Mouse (Mus musculus) neural tube, embryonic 12.5 days (tissue): ENCODE results near the gene Eprs. TPM values are rescaled to one million over a fixed set of nuclear protein-coding genes. Genes with fewer than 3 reads are reported as not detected.

Experiments used
- ATAC-seq: fragments of 200-750 bp; cut with Nextera tagmentation; 2 replicates; pipeline ENCODE4 v1.8.0; 2017; ENCODE audit warnings: low read depth, mild to moderate bottlenecking, moderate TSS enrichment, moderate library complexity; ENCODE audit not compliant: low FRiP score
- H3K27ac ChIP-seq: fragments of 300-500 bp; sonication (generic); 2 replicates; pipeline ENCODE4 v1.5.1; 2016
- H3K27me3 ChIP-seq: fragments of 300-500 bp; sonication (generic); replicated peaks from 2 replicates; pipeline ENCODE4 v1.6.1; 2016; ENCODE audit warnings: mild to moderate bottlenecking
- H3K36me3 ChIP-seq: fragments of 300-500 bp; sonication (generic); 2 replicates; pipeline ENCODE4 v1.6.1; 2016; ENCODE audit warnings: mild to moderate bottlenecking
- H3K4me1 ChIP-seq: fragments of 300-500 bp; sonication (generic); 2 replicates; pipeline ENCODE4 v1.6.1; 2016
- H3K4me2 ChIP-seq: fragments of 300-500 bp; sonication (generic); replicated peaks from 2 replicates; pipeline ENCODE4 v1.6.1; 2016; ENCODE audit warnings: mild to moderate bottlenecking
- H3K4me3 ChIP-seq: fragments of 300-500 bp; sonication (generic); 2 replicates; pipeline ENCODE4 v1.5.1; 2016
- H3K9ac ChIP-seq: fragments of 300-500 bp; sonication (generic); 2 replicates; pipeline ENCODE4 v1.6.1; 2016; ENCODE audit warnings: mild to moderate bottlenecking
- H3K9me3 ChIP-seq: fragments of 300-500 bp; sonication (generic); 2 replicates; pipeline ENCODE4 v1.6.1; 2016; ENCODE audit warnings: mild to moderate bottlenecking
- WGBS: fragments of 180-500 bp; shearing (Covaris S2); methylation state at CpG from one replicate; pipeline ENCODE4 v1.1.7; 2016; 5-methylcytosine and 5-hydroxymethylcytosine counted together
- polyA plus RNA-seq: library from polyadenylated mRNA; unstranded; fragments of >200 nt; fragmentation: Nextera tagmentation; extraction: Ambion mirVana; gene quantifications from 2 replicates; pipeline ENCODE4 v1.2.1, GENCODE M21; 2016

The Eprs gene
- polyA plus RNA-seq, 1 experiment from 2014 or later: 130 TPM

DNA sequence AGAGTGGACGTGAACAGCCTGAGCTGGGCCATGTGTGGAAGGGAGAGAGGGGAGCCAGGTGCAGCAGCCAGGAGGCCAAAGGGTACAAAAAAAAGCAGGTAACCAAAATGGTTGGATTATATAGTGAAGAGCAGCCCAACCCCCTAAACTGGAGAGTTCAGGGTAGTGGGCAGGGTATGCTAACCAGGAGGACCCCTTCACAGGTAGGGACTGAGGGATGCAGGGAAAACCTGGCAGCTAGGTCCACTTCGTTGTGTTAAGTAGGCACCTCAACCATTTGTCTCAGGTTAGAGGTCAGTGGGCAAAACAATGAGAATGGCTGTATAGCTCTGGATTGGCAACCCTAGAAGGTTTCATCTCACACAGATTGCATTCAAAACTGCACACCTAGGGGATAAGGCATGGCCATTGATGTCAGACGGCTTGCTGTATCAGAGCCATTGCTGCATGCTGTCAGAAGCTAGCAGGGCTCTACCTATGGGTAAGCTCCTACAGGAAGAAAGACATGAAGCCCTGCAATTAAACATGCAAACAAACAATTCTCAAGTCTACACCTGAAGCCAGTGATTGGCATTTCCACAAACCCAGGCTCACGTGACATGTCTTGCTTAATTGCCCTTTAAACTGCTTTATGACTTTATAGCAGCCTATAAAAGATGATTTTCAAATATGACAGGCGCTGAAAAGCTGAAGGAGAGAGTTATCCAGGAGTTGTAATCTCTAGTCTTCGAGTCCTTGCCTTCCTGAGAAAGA lies 68.6 kb downstream of the Eprs start:
- Histone ChIP-seq H3K27ac (no peak overlapping the region), H3K4me3 (no peak overlapping the region), H3K4me1 (no peaks in the 10 kb centered on the region), H3K36me3 (peaks cover 35% of the 10 kb centered on the region), H3K4me2 (no peak overlapping the region), H3K9ac (no peak overlapping the region), H3K9me3 (no peaks in the 10 kb centered on the region), H3K27me3 (no peaks in the 10 kb centered on the region)
- 65% methylated on average over 6 of the region's 6 CpGs for WGBS
- no peak for ATAC-seq

GRCm38 (mm10) chr1:185431998-185432317 lies 69.1 kb downstream of the Eprs start:
- WGBS: 85% methylated on average over 13 of the region's 13 CpGs
- H3K9me3 ChIP-seq: no peaks in the 10 kb centered on the region

GRCm38 (mm10) chr1:185433112-185433511 lies 70.3 kb downstream of the Eprs start:
- no peak overlapping the region for H3K9ac ChIP-seq
- no peaks in the 10 kb centered on the region for H3K27me3 ChIP-seq
- H3K36me3 ChIP-seq: peaks cover 21% of the 10 kb centered on the region
- H3K27ac ChIP-seq: no peak overlapping the region
- no peak for ATAC-seq
- no peaks in the 10 kb centered on the region for H3K4me1 ChIP-seq
- H3K4me2 ChIP-seq: no peak overlapping the region
- no peaks in the 10 kb centered on the region for H3K9me3 ChIP-seq
- no peak overlapping the region for H3K4me3 ChIP-seq
- 72% methylated on average over 6 of the region's 6 CpGs for WGBS

More at GRCm38 (mm10) chr1:185431998-185432317, 69.1 kb downstream of the Eprs start:
- H3K36me3 ChIP-seq: peaks cover 30% of the 10 kb centered on the region
- no peak for ATAC-seq
- no peak overlapping the region for H3K9ac ChIP-seq
- no peaks in the 10 kb centered on the region for H3K27me3 ChIP-seq
- H3K4me1 ChIP-seq: no peaks in the 10 kb centered on the region
- no peak overlapping the region for H3K27ac ChIP-seq
- H3K4me3 ChIP-seq: no peak overlapping the region
- H3K4me2 ChIP-seq: no peak overlapping the region

DNA sequence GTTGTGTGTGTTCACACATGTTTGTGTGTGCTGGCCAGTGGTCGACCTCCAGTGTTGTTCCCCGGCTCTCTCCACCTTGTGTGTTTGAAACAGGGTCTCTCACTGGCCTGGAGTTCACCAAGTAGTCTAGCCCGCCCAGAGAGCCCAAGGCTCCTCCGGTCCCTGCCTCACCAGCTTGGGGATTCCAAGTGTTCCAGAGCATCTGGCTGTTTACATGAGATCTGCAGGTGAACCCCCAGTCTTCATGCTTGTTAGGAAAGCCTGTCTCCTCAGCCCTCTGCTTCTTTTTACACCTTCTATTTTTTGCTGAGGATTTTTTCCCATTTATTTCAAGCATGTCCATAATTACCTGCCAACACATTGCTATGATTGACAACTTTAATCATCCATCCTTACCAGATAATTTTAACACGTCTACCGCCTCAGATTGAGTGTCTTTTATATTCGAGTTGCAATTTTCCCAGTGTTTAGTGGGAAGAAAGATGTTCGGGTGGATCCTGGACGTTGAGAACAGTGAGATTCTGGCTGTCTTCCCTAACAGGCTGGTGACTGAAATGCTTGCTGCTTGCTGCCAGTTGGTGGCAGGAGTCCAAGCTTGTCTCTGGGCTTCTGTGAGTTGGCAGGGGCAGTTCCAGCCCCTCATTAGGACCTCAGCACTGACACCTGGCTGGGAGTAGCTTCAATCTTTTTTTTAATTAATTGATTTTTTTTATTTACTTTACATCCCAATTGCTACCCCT lies 76.2 kb downstream of the Eprs start:
- Histone ChIP-seq H3K4me1 (0 out of 2 replicates have a peak, but pooled peaks cover 2% of the 10 kb centered on the region), H3K27ac (no peak overlapping the region), H3K9me3 (no peaks in the 10 kb centered on the region), H3K9ac (no peak overlapping the region), H3K27me3 (no peaks in the 10 kb centered on the region), H3K4me3 (no peak overlapping the region), H3K4me2 (no peak overlapping the region), H3K36me3 (no peaks in the 10 kb centered on the region)
- no peak for ATAC-seq
- WGBS: 74% methylated on average over 9 of the region's 9 CpGs

DNA sequence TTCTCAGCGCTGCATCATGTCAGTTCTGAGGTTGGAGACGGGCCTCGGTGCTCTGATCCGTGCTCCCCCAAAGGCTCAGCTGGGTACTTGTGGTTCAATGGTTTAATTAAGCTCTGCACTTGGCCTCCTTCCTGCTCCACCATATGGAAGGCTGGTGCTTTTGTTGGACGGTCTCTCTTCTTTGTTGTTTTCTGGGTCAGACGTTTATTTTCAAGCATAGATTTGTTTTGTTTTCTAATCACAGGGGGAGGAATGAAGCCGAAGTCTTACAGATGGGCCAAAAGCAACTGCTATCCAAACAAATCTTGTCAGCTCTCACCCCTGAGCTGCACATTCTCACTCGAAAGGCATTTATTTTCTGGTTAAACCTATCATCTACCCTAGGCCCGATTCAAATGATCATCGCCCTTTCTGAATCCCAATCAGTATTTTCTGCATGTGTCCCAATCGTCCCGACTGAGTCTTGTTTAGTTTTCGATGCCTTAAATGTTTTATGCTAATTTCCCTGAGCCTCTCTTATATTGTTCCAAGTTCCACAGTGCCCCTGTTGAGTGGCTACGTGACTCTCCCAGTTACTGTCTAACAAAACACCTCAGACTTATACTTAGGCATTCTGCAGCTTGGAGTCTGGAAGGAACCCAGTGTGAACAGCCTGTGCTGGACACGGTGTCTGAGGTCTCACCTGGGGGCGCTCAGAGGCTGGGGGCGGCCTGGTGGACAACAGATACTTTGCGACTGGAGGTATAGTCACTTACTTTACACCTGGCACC lies 79.0 kb downstream of the Eprs start:
- Histone ChIP-seq H3K27me3 (no peaks in the 10 kb centered on the region), H3K4me3 (no peak overlapping the region), H3K36me3 (no peaks in the 10 kb centered on the region), H3K27ac (no peak overlapping the region), H3K9ac (no peak overlapping the region), H3K4me2 (no peak overlapping the region), H3K4me1 (0 out of 2 replicates have a peak, but pooled peaks cover 2% of the 10 kb centered on the region), H3K9me3 (no peaks in the 10 kb centered on the region)
- ATAC-seq: no peak
- WGBS: 66% methylated on average over 18 of the region's 18 CpGs

GRCm38 (mm10) chr1:185448936-185449335 lies 86.1 kb downstream of the Eprs start:
- Histone ChIP-seq H3K9ac (no peak overlapping the region), H3K27ac (no peak overlapping the region), H3K4me2 (no peak overlapping the region), H3K9me3 (no peaks in the 10 kb centered on the region), H3K36me3 (no peaks in the 10 kb centered on the region), H3K27me3 (peaks cover 10% of the 10 kb centered on the region), H3K4me1 (no peaks in the 10 kb centered on the region), H3K4me3 (no peak overlapping the region)
- no peak for ATAC-seq
- WGBS: 89% methylated on average over 7 of the region's 7 CpGs

DNA sequence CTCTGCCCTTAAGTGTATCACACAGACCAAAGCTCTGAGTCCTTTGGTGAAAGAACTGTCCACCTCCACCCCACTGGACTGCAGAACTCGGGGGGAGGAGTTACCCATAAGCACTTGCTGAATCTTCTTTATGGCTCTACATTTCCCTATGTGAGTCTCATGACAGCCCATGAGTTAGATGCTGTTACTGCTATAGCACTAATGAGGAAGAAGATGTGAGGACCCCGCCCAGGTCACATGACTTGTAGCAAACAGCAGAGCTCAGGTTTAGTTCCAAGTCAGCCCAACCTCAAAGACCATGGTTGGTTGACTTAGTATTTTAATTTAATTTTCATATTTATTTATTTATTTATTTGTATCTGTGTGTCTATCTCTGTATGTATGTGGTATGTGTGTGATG lies 86.9 kb downstream of the Eprs start:
- no peaks in the 10 kb centered on the region for H3K36me3 ChIP-seq
- no peak overlapping the region for H3K4me2 ChIP-seq
- no peak overlapping the region for H3K4me3 ChIP-seq
- H3K27ac ChIP-seq: no peak overlapping the region
- H3K4me1 ChIP-seq: peaks cover 4% of the 10 kb centered on the region
- WGBS: 78% methylated on average over 2 of the region's 2 CpGs
- ATAC-seq: no peak
- H3K27me3 ChIP-seq: peaks cover 18% of the 10 kb centered on the region
- H3K9ac ChIP-seq: no peak overlapping the region
- no peaks in the 10 kb centered on the region for H3K9me3 ChIP-seq

- H3K36me3 ChIP-seq: no peaks in the 10 kb centered on the region
- peaks cover 32% of the 10 kb centered on the region for H3K27me3 ChIP-seq
- H3K4me1 ChIP-seq: peaks cover 16% of the 10 kb centered on the region
- no peaks in the 10 kb centered on the region for H3K9me3 ChIP-seq
- 81% methylated on average over 8 of the region's 8 CpGs for WGBS
- no peak overlapping the region for H3K9ac ChIP-seq
- ATAC-seq: no peak
- H3K4me2 ChIP-seq: no peak overlapping the region
- H3K27ac ChIP-seq: no peak overlapping the region
- H3K4me3 ChIP-seq: no peak overlapping the region
Measured at GRCm38 (mm10) chr1:185451077-185451476, 88.2 kb downstream of the Eprs start.

DNA sequence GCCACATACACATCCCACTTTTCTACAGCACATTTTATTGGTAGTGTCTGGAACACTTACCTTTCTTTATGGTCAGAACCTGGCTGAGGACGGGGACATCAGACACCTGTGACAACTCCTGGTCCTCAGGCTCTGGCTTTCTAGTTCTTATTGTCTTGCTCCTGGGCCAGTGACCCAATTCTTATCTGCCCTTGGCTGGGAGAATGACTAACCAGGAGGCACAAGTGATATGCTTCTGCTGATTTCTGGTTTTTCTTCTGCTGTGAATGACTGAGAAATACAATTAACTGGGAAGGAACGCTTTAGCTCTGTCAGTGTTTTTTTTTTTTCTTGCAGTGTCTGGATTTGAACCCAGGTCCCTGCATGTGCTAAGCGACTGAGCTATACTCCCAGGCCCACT lies 88.7 kb downstream of the Eprs start:
- Histone ChIP-seq H3K9me3 (no peaks in the 10 kb centered on the region), H3K27ac (no peak overlapping the region), H3K9ac (no peak overlapping the region), H3K4me1 (peaks cover 16% of the 10 kb centered on the region), H3K4me3 (no peak overlapping the region), H3K4me2 (no peak overlapping the region), H3K36me3 (no peaks in the 10 kb centered on the region), H3K27me3 (peaks cover 36% of the 10 kb centered on the region)
- WGBS: 86% methylated on average over 3 of the region's 3 CpGs
- ATAC-seq: no peak

DNA sequence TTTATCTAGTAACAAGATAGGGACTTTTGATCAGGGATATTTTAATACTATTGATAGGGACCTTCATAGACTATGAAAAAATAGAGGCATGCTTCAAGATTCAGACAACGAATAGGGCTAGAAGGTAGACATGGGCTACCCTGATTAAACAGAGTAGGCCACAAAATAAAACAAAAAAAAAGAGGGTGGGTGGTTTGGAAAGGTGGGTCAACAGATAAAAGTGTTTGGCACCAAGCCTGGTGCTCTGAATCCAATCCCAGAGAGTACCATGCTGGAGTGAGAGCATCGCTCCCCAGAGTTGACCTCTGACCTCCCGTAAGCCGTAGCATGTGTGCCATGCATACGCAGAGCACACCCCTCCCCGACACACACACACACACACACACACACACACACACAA lies 89.6 kb downstream of the Eprs start:
- H3K4me2 ChIP-seq: no peak overlapping the region
- H3K36me3 ChIP-seq: no peaks in the 10 kb centered on the region
- peaks cover 39% of the 10 kb centered on the region for H3K27me3 ChIP-seq
- no peaks in the 10 kb centered on the region for H3K9me3 ChIP-seq
- H3K9ac ChIP-seq: no peak overlapping the region
- H3K27ac ChIP-seq: no peak overlapping the region
- ATAC-seq: no peak
- peaks cover 16% of the 10 kb centered on the region for H3K4me1 ChIP-seq
- no peak overlapping the region for H3K4me3 ChIP-seq
- WGBS: 90% methylated on average over 6 of the region's 6 CpGs

DNA sequence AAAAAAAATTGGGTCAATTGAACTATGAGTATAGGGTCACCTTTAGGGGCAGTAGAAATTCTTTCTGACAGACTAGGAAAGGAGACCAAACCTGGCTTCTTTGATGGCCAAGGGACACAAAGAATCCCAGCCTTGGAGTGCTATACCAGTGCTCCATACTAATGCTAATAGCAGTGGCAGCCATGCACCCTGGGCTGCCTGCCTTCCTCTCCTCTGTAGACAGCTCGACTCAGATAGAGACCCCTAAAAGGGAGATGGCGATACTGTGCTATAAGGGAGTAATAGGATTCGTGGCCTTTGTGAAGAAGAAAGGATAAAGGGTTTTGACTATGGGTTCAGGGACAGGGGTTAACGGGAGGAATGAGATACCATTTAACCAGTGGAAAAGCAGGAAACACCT lies 91.3 kb downstream of the Eprs start:
- Histone ChIP-seq H3K27me3 (peaks cover 39% of the 10 kb centered on the region), H3K4me3 (peak overlapping the region; percentile 49; the same call in 1 of the 2 replicates), H3K9ac (no peak overlapping the region), H3K4me1 (peaks cover 16% of the 10 kb centered on the region), H3K4me2 (peak overlapping the region; percentile 97), H3K36me3 (no peaks in the 10 kb centered on the region), H3K9me3 (no peaks in the 10 kb centered on the region), H3K27ac (no peak overlapping the region)
- no peak for ATAC-seq
- WGBS: 54% methylated on average over 4 of the region's 4 CpGs

DNA sequence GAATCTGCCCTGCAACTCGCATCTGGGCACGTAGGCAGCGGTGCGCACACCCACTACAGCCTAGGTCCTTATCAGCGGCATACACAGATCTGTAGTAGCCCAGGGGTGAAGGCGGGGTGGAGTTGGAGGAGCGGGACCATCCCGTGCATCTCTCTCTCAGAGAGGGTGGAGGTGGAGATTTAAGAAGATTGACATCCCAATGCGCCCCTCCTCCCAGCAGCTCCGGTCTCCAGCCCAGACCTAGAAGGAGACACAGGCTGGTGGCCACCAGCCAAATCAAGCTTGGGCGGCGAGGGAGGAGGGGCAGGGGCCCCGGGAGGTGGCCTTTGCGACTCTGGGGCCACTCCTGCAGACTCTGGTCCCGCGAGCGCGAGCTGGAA lies 91.7 kb downstream of the Eprs start, which contains the start of gene Slc30a10:
Gene Slc30a10 (plus strand): TSS at position 274 of the 380 bp plus-strand sequence.
- Histone ChIP-seq H3K36me3 (no peaks in the 10 kb centered on the region), H3K4me1 (peaks cover 16% of the 10 kb centered on the region), H3K4me2 (peak within 1 kb of the TSS; percentile 97), H3K27ac (no peak within 1 kb of the TSS), H3K9me3 (no peaks in the 10 kb centered on the region), H3K9ac (peak within 1 kb of the TSS; percentile 59), H3K4me3 (peak within 1 kb of the TSS; percentile 49), H3K27me3 (peaks cover 39% of the 10 kb centered on the region)
- ATAC-seq: peak; percentile 69
- WGBS: 2% methylated on average over 18 of the region's 18 CpGs
